Comparison of ENCODE assay signal across 18 mouse cellular contexts in the genomic region with DNA sequence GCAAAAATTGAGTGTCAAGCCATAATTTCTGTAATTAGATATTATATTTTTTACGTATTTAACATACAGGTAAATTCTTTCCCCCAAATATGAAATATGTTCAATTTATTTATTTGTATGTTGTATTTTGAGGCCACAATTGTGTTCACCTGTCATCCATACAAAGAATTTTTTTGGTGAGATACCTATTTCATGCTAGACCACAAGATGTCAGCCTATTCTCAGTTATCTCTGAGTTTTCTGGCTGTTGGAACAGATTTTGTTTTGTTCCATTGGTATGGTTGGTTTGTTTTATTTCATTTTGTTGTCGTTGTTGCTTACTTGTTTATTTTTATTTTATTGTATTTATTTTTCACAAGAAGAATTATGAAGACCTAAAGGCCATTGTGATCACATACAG.
A peak's percentile ranks its signal among the peaks of the same experiment; 100 is the strongest.
DNase-seq lines count a peak whose midpoint lies in the region; ATAC-seq and TF ChIP-seq lines count a peak whose summit lies in the region.
"Had no signal": no experiment of that assay in that cellular context is flagged by ENCODE, and none has a peak within 500 bp of the region (broad histone marks: within the 10 kb centered on the region; RNA-seq: fewer than 3 reads in every experiment).

No protein-coding gene starts in this region.

- no peaks in the 10 kb centered on the region for H3K4me1 ChIP-seq in forebrain, embryonic 14.5 days (ENCODE audit: control insufficient read depth, insufficient read depth, low read length)
- H3K4me1 ChIP-seq in forebrain, embryonic 10.5 days = no peaks in the 10 kb centered on the region
- H3K4me1 ChIP-seq in midbrain, postnatal 0 days (ENCODE audit: insufficient read depth, low read length) = no peaks in the 10 kb centered on the region
- no peaks in the 10 kb centered on the region for H3K4me1 ChIP-seq in midbrain, embryonic 16.5 days (ENCODE audit: control insufficient read depth, insufficient read depth, low read length)
- H3K4me1 ChIP-seq: forebrain, embryonic 12.5 days; limb, embryonic 15.5 days; neural tube, embryonic 13.5 days had no signal

- H3K27ac ChIP-seq in forebrain, embryonic 14.5 days (ENCODE audit: low read depth, low read length) = no peak overlapping the region
- no peak overlapping the region for H3K27ac ChIP-seq in forebrain, embryonic 10.5 days
- 0 out of 2 replicates have a peak overlapping the region, but pooled peaks have one; percentile 39 for H3K27ac ChIP-seq in layer of hippocampus, adult 2 months
- H3K27ac ChIP-seq in midbrain, postnatal 0 days (ENCODE audit: low read depth, low read length) = no peak overlapping the region
- H3K27ac ChIP-seq in midbrain, embryonic 16.5 days (ENCODE audit: low read length) = no peak overlapping the region
- H3K27ac ChIP-seq: forebrain, embryonic 12.5 days; limb, embryonic 15.5 days; neural tube, embryonic 13.5 days had no signal

- ATAC-seq in forebrain, embryonic 14.5 days = no peak
- ATAC-seq in midbrain, postnatal 0 days (ENCODE audit: low FRiP score) = no peak
- no peak for ATAC-seq in midbrain, embryonic 16.5 days
- ATAC-seq: inflammation-experienced regulatory T-cells, adult 6 months had no signal

- TF ChIP-seq CTCF in layer of hippocampus, adult 2 months (conservative IDR thresholded peaks at IDR 0.05) = peak; percentile 80
- peak; percentile 76 for TF ChIP-seq CTCF in midbrain, postnatal 0 days (IDR thresholded peaks at IDR 0.05)

- peak; percentile 24 for DNase-seq in forebrain, embryonic 14.5 days (ENCODE audit: low spot score)
- DNase-seq in forebrain, embryonic 10.5 days (ENCODE audit: extremely low spot score, low spot score) = no peak
- DNase-seq in layer of hippocampus, adult 2 months (ENCODE audit: low spot score in 2 of 2) = peak in 1 of 2 experiments; percentile 20
- DNase-seq in layer of hippocampus, postnatal 25 days (ENCODE audit: extremely low spot score in 1 of 2, low spot score in 1 of 2) = no peak
- peak; percentile 68 for DNase-seq in midbrain, postnatal 0 days (ENCODE audit: low spot score)
- no peak for DNase-seq in adrenal gland, adult 2 months
- DNase-seq: adrenal gland, adult 8-10 months; cerebellum, postnatal 36 days; gastrocnemius, postnatal 25 days; kidney, adult 9 months; lung, postnatal 36 days; right cerebral cortex, adult 18-20 months; thymus, postnatal 25 days had no signal

- no peaks in the 10 kb centered on the region for H3K36me3 ChIP-seq in forebrain, embryonic 14.5 days (ENCODE audit: control insufficient read depth, insufficient read depth, low read length)
- H3K36me3 ChIP-seq in forebrain, embryonic 10.5 days (replicated peaks) = no peaks in the 10 kb centered on the region
- H3K36me3 ChIP-seq in midbrain, postnatal 0 days (ENCODE audit: insufficient read depth, low read length) = no peaks in the 10 kb centered on the region
- H3K36me3 ChIP-seq in midbrain, embryonic 16.5 days (ENCODE audit: control insufficient read depth, insufficient read depth, low read length) = no peaks in the 10 kb centered on the region
- H3K36me3 ChIP-seq: forebrain, embryonic 12.5 days; limb, embryonic 15.5 days; neural tube, embryonic 13.5 days had no signal

- no peak overlapping the region for H3K4me3 ChIP-seq in forebrain, embryonic 14.5 days (ENCODE audit: low read depth, low read length)
- no peak overlapping the region for H3K4me3 ChIP-seq in forebrain, embryonic 10.5 days
- H3K4me3 ChIP-seq in layer of hippocampus, adult 2 months = no peak overlapping the region
- no peak overlapping the region for H3K4me3 ChIP-seq in midbrain, postnatal 0 days (ENCODE audit: low read depth, low read length)
- H3K4me3 ChIP-seq in midbrain, embryonic 16.5 days (ENCODE audit: low read depth, low read length) = no peak overlapping the region
- H3K4me3 ChIP-seq: forebrain, embryonic 12.5 days; limb, embryonic 15.5 days; neural tube, embryonic 13.5 days had no signal

- H3K4me2 ChIP-seq in forebrain, embryonic 14.5 days (ENCODE audit: low read length) = no peak overlapping the region
- H3K4me2 ChIP-seq in midbrain, postnatal 0 days (ENCODE audit: low read depth, low read length, poor library complexity, severe bottlenecking) = no peak overlapping the region
- no peak overlapping the region for H3K4me2 ChIP-seq in midbrain, embryonic 16.5 days (ENCODE audit: low read length)
- H3K4me2 ChIP-seq: forebrain, embryonic 12.5 days; limb, embryonic 15.5 days; neural tube, embryonic 13.5 days had no signal

- no peaks in the 10 kb centered on the region for H3K9me3 ChIP-seq in forebrain, embryonic 14.5 days (replicated peaks; ENCODE audit: control insufficient read depth, low read length)
- no peaks in the 10 kb centered on the region for H3K9me3 ChIP-seq in forebrain, embryonic 10.5 days
- H3K9me3 ChIP-seq in midbrain, postnatal 0 days (ENCODE audit: low read length) = no peaks in the 10 kb centered on the region
- H3K9me3 ChIP-seq in midbrain, embryonic 16.5 days (replicated peaks; ENCODE audit: control insufficient read depth, low read length, poor library complexity, severe bottlenecking) = no peaks in the 10 kb centered on the region
- H3K9me3 ChIP-seq: forebrain, embryonic 12.5 days; limb, embryonic 15.5 days; neural tube, embryonic 13.5 days had no signal

- no peaks in the 10 kb centered on the region for H3K27me3 ChIP-seq in forebrain, embryonic 14.5 days (replicated peaks; ENCODE audit: control insufficient read depth, insufficient read depth, low read length)
- no peaks in the 10 kb centered on the region for H3K27me3 ChIP-seq in forebrain, embryonic 10.5 days (ENCODE audit: poor library complexity, severe bottlenecking)
- H3K27me3 ChIP-seq in midbrain, postnatal 0 days (ENCODE audit: insufficient read depth, low read length) = no peaks in the 10 kb centered on the region
- no peaks in the 10 kb centered on the region for H3K27me3 ChIP-seq in midbrain, embryonic 16.5 days (ENCODE audit: control insufficient read depth, insufficient read depth, low read depth, low read length)
- H3K27me3 ChIP-seq: forebrain, embryonic 12.5 days; limb, embryonic 15.5 days; neural tube, embryonic 13.5 days had no signal

- no peak overlapping the region for H3K9ac ChIP-seq in forebrain, embryonic 14.5 days (ENCODE audit: low read length)
- no peak overlapping the region for H3K9ac ChIP-seq in midbrain, postnatal 0 days (replicated peaks; ENCODE audit: low read length, poor library complexity, severe bottlenecking)
- no peak overlapping the region for H3K9ac ChIP-seq in midbrain, embryonic 16.5 days (ENCODE audit: low read depth, low read length)
- H3K9ac ChIP-seq: forebrain, embryonic 12.5 days; limb, embryonic 15.5 days; neural tube, embryonic 13.5 days had no signal

- 84% methylated on average over 2 of the region's 2 CpGs for WGBS in forebrain, embryonic 14.5 days
- 83% methylated on average over 2 of the region's 2 CpGs for WGBS in forebrain, embryonic 10.5 days
- 76% methylated on average over 2 of the region's 2 CpGs for WGBS in midbrain, postnatal 0 days
- WGBS in midbrain, embryonic 16.5 days = 77% methylated on average over 2 of the region's 2 CpGs

Comparison
In these comparisons a context has a peak if more than half of its experiments do, and no peak if none do; other contexts are left out.
1. DNase-seq: peak in forebrain, embryonic 14.5 days (single experiment) and midbrain, postnatal 0 days (single experiment); none in forebrain, embryonic 10.5 days (single experiment), layer of hippocampus, postnatal 25 days (0 of 2) and adrenal gland, adult 2 months (single experiment).